Mouse (Mus musculus): ENCODE results near the gene Slc28a2. TPM values are rescaled to one million over a fixed set of nuclear protein-coding genes. Genes with fewer than 3 reads are reported as not detected.

Gene Slc28a2
- polyA plus RNA-seq, 1 experiment from 2014 or later: 16.7 TPM

DNA sequence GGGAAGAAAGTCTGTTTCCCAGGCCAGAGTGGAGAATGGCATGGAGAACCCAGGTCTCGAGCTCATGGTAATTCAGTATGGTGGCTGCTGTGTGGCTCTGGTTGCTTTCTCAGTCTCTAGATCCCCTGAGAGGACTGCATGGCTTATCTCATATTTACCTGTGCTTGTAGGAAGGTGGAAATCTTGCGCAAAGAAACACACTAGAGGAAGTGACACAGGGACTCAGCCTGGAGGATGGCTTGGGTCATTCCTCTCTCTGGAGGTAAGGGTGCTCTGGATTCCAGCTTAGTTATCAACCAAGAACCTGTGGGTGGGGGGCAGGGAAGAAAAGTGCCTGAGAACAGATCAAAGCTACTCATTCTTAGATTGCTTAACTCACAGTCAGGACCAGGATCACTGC is 60.4 kb downstream of the Slc28a2 start:
- Histone ChIP-seq H3K36me3 (ENCODE audit: control insufficient read depth, insufficient read depth, low read length) (no peaks in the 10 kb centered on the region), H3K27ac (ENCODE audit: low read length) (no peak overlapping the region), H3K4me2 (ENCODE audit: low read depth, low read length) (no peak overlapping the region), H3K4me3 (replicated peaks; ENCODE audit: low read length) (no peak overlapping the region), H3K9ac (ENCODE audit: low read length) (no peak overlapping the region), H3K9me3 (replicated peaks; ENCODE audit: control insufficient read depth, low read length) (no peaks in the 10 kb centered on the region), H3K27me3 (ENCODE audit: control insufficient read depth, insufficient read depth, low read length) (no peaks in the 10 kb centered on the region), H3K4me1 (ENCODE audit: control insufficient read depth, insufficient read depth, low read length) (no peaks in the 10 kb centered on the region)
- no peak for ATAC-seq (ENCODE audit: insufficient read depth, low FRiP score)
- 79% methylated on average over 2 of the region's 2 CpGs for WGBS

Other genes with a start within 250 kb of the Slc28a2 start
- gene Patl2, start 240.3 kb upstream of the Slc28a2 start, polyA plus RNA-seq (2015; fragmentation: Nextera tagmentation; extraction: Ambion mirVana): not detected in 2 replicates
- not detected in 2 replicates for gene Terb2, start 240.2 kb upstream of the Slc28a2 start, polyA plus RNA-seq (2015; fragmentation: Nextera tagmentation; extraction: Ambion mirVana)
- gene Sord, start 191.7 kb upstream of the Slc28a2 start, polyA plus RNA-seq (2015; fragmentation: Nextera tagmentation; extraction: Ambion mirVana): 50.9 and 52.4 TPM in 2 replicates
- gene Duox2, start 128.0 kb upstream of the Slc28a2 start, polyA plus RNA-seq (2015; fragmentation: Nextera tagmentation; extraction: Ambion mirVana): 1.6 and 2.6 TPM in 2 replicates
- 3.4 and 6.1 TPM in 2 replicates for gene Duoxa2, start 127.6 kb upstream of the Slc28a2 start, polyA plus RNA-seq (2015; fragmentation: Nextera tagmentation; extraction: Ambion mirVana)
- gene Duoxa1, start 112.7 kb upstream of the Slc28a2 start, polyA plus RNA-seq (2015; fragmentation: Nextera tagmentation; extraction: Ambion mirVana): 11.4 and 17.4 TPM in 2 replicates
- 2.7 and 4.3 TPM in 2 replicates for gene Duox1, start 110.8 kb upstream of the Slc28a2 start, polyA plus RNA-seq (2015; fragmentation: Nextera tagmentation; extraction: Ambion mirVana)
- 1.1 and 2.5 TPM in 2 replicates for gene Shf, start 57.3 kb upstream of the Slc28a2 start, polyA plus RNA-seq (2015; fragmentation: Nextera tagmentation; extraction: Ambion mirVana)
- gene Gm14085, start 58.5 kb downstream of the Slc28a2 start, polyA plus RNA-seq (2015; fragmentation: Nextera tagmentation; extraction: Ambion mirVana): 0.12 TPM in 1 of 2 replicates, not detected in the other
- gene Gatm, start 184.8 kb downstream of the Slc28a2 start, polyA plus RNA-seq (2015; fragmentation: Nextera tagmentation; extraction: Ambion mirVana): 22.5 and 47.0 TPM in 2 replicates
- 34.1 and 50.8 TPM in 2 replicates for gene AA467197, start 210.5 kb downstream of the Slc28a2 start, polyA plus RNA-seq (2015; fragmentation: Nextera tagmentation; extraction: Ambion mirVana)